Mouse (Mus musculus) heart, postnatal 14 days (tissue): Measurements from ENCODE around the gene Gk. TPM values are rescaled to one million over a fixed set of nuclear protein-coding genes. Genes with fewer than 3 reads are reported as not detected.

Experiments
- total RNA-seq, 2 experiments: library from RNA; stranded (reverse); gene quantifications; 2 replicates each; pipeline ENCODE4 v1.2.3; 2021

Gk gene
- total RNA-seq, 2 experiments from 2014 or later: 24.9 to 34.1 TPM

Other genes with a start within 250 kb of the Gk start
- gene Tab3, start 202.8 kb downstream of the Gk start, total RNA-seq: 1 to 10 TPM; 7.9 to 9.7 TPM
- under 1 TPM; 0.05 to 0.10 TPM for gene 5430427O19Rik, start 93.5 kb upstream of the Gk start, total RNA-seq